Comparison of ENCODE assay signal across 21 mouse cellular contexts in the genomic region with DNA sequence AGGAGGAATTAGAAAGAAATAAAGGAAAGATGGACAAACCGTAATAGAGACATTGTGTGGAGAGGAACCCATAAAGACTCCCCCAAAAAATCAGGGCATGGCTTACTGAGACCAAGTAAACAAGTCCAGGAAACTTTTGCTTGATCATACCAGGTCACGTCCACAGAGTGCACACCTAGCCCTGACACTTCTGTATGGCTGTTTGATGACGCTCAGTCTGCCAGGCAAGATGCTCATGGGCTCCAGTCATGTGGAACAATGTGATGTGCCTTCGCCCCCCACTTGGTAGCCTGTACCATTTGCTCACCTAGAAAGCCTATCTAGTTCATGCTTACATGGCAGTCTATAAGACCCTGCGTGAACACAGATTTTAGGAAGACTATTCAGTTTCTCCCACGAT. TPM values are rescaled to one million over a fixed set of nuclear protein-coding genes. Genes with fewer than 3 reads are reported as not detected.
"Had no signal": no experiment of that assay in that cellular context is flagged by ENCODE, and none has a peak within 500 bp of the region (broad histone marks: within the 10 kb centered on the region; RNA-seq: fewer than 3 reads in every experiment).

No protein-coding gene starts in this region.

- H3K27ac ChIP-seq: kidney, postnatal 0 days; limb, embryonic 13.5 days; liver, embryonic 14.5 days; midbrain, embryonic 13.5 days; neural tube, embryonic 15.5 days had no signal

- H3K27me3 ChIP-seq: limb, embryonic 13.5 days; midbrain, embryonic 13.5 days; neural tube, embryonic 15.5 days had no signal

- ATAC-seq: midbrain, embryonic 13.5 days had no signal

- H3K9ac ChIP-seq: limb, embryonic 13.5 days; liver, embryonic 14.5 days; lung, embryonic 14.5 days; neural tube, embryonic 15.5 days had no signal

- H3K4me2 ChIP-seq: neural tube, embryonic 15.5 days had no signal

- H3K4me3 ChIP-seq: myocyte; neural tube, embryonic 15.5 days had no signal

- H3K9me3 ChIP-seq: limb, embryonic 13.5 days; midbrain, embryonic 13.5 days; neural tube, embryonic 15.5 days had no signal

- DNase-seq: kidney, adult 8-10 months; kidney, postnatal 36 days; left cerebral cortex, postnatal 4 days; lung, embryonic 14.5 days; lung, postnatal 14 days; right cerebral cortex, adult 18-20 months; right cerebral cortex, postnatal 25 days; thymus, postnatal 36 days had no signal

RNA-seq across cellular contexts. Expression of a gene that starts 37.4 kb away (rescaled TPM):
- total RNA-seq: layer of hippocampus, adult 18-20 months; layer of hippocampus, postnatal 10 days; left cerebral cortex, postnatal 4 days; megakaryocyte-erythroid progenitor cell, adult 5-6 weeks had no signal
- polyA plus RNA-seq: kidney, postnatal 0 days; limb, embryonic 13.5 days; liver, embryonic 14.5 days; lung, embryonic 14.5 days; midbrain, embryonic 13.5 days; myocyte; neural tube, embryonic 11.5 days; neural tube, embryonic 15.5 days; small intestine, adult 2 months; stomach, embryonic 16.5 days; thymus, postnatal 0 days had no signal

RNA-seq across cellular contexts. Expression of a gene that starts 53.6 kb away (rescaled TPM):
- total RNA-seq: layer of hippocampus, adult 18-20 months; layer of hippocampus, postnatal 10 days; left cerebral cortex, postnatal 4 days; megakaryocyte-erythroid progenitor cell, adult 5-6 weeks had no signal
- polyA plus RNA-seq: kidney, postnatal 0 days; limb, embryonic 13.5 days; liver, embryonic 14.5 days; lung, embryonic 14.5 days; midbrain, embryonic 13.5 days; myocyte; neural tube, embryonic 11.5 days; neural tube, embryonic 15.5 days; small intestine, adult 2 months; stomach, embryonic 16.5 days; thymus, postnatal 0 days had no signal
